Mouse (Mus musculus): ENCODE results near the gene Hoxc9.
A peak's percentile ranks its signal among the peaks of the same experiment; 100 is the strongest.

The Hoxc9 gene

DNA sequence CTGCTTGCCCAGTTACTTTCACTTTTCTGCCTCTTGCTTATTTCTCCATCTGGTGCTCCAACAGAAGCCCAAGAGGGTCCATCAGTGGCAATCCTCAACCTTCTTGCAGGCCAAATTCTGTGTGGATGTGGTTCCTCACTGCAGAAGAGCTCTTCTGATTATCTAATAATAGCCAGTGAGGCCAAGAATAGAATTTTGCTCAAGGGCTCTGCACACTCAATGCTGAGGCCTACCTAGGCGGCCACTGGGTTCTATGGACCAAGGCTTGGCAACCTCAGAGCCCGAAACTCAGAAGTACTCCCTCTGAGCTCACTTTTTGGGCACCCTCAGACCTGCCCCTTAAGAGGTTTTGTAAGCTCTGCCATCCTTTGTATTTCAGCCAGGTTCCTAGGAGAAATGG, 25.1 kb downstream of the Hoxc9 start:
- no peak for DNase-seq

DNA sequence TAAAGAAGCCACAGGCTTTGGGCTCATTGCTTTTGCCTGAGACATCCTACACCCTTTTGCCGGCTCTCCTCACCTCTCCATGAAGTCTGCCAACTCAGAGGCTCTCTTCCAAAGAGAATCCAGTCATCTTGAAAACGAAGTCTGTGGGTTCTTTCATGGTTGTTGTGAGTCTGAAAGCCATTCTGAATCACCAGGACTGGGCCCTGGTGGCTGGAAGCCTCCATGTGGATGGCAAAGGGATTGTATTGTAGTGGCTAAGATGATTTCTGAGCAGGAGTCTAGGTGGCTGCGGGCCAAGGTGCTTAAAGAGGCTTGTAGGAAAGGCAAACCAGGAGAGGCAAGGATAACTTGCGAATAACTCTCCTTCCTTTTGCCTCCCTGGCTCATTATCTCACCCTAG, 25.9 kb downstream of the Hoxc9 start:
- DNase-seq = no peak

DNA sequence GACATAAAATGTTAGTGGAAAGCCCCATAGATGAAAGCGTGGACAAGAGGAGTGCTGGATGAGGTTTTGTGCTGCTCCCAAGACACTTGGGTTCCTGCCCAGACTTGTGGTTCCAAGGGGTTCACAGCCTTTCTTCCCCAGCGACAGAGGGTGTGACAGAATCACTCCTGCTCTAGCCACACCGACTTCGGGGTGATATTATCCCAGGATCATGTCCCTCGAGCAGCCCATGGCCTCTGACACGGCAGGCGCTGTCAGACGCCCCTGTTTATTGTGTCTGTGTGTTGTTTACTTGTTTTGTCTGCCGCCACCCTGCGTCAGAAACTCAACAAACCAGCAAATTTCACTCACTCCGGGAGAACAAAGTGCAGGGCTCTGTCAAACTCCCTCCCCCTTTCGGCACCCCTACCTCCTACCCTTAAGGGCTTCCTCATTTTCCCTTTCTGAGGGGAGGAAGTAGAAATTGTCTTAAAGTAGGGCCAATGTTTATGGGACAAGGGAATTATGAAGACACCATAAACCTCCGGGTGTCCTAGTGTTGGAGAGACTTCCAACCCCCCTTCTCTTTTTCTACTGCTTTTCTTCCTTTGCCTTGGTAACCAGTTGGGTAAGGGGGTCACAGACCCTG, 26.7 kb downstream of the Hoxc9 start:
- no peak for DNase-seq

DNA sequence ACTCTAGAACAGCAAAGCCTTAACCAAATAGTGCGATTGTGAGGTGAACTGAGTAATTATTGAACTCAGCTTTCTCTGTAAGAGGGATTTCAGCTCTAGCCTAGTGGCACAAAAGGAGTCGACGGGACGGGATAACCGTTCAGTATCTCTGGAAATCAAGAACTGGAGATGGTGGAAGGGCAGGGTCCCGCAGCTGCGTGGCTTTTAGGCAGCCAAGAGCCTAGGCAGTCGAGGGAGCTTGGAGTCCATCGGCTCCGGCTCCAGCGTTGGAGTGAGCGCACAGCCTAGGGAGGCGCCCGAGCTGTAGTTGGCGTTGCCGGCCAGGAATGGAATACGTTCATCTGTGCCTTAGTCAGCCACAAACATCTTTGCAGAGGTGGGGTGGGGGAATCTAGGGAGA, 29.1 kb downstream of the Hoxc9 start:
- no peak for DNase-seq

DNA sequence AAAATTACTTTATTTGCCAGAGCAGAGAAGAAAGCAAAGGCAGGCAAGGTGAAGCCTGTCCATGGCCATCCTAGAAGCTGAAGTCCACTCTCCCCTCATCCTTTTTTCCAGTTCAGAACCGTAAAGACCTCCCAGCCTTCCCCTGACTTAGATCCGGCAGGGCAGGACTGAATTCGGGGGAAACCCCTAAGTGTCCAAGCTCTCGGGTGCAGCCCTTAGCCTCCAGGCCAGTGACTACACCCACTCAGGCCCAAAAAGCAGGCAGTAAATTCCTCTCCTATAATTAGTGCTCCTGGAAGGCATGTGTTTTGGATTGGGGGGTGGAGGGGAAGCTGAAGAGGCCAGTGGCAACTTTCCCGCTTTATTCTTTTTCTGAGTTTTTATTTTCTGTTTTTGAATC, 29.6 kb downstream of the Hoxc9 start:
- DNase-seq = no peak

DNA sequence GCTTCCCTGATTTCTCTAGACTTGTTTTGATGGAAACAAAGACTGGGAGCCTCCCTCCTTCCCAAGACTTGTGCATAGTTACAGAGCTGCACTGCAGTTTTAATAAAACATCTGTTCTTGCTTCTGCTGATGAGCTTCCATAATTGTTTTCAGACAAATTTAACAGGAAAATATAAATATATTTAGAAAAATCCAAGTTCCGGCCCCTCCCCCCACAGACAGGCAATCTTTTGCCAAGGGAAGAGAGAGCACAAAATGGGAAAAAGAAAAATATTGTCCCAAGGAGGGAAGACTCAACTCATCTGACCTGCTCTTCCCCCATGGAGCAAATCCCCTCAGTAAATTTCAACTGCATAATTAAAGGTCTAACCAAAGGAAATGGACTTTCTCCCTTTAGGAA, 30.1 kb downstream of the Hoxc9 start:
- no peak for DNase-seq

DNA sequence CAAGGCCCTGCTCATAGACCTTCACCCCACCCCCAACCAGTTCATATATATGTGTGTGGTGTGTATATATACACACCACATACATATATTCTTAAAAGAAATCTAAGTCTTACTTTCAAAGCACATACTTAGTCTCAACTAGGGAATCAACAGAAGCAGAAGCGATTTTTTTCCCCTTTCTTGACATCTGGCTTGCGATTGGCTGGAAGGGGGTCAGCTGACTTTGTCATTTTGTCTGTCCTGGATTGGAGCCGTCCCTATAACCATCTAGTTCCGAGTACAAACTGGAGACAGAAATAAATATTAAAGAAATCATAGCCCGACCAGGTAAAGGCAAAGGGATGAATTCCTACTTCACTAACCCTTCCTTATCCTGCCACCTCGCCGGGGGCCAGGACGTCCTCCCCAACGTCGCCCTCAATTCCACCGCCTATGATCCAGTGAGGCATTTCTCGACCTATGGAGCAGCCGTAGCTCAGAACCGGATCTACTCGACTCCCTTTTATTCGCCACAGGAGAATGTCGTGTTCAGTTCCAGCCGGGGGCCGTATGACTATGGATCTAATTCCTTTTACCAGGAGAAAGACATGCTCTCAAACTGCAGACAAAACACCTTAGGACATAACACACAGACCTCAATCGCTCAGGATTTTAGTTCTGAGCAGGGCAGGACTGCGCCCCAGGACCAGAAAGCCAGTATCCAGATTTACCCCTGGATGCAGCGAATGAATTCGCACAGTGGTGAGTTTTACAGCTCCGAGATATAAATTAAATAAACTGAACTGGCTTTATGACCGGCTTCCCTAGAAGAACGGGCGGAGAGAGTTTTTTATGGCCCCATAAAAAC, 33.2 kb downstream of the Hoxc9 start:
- DNase-seq = no peak

DNA sequence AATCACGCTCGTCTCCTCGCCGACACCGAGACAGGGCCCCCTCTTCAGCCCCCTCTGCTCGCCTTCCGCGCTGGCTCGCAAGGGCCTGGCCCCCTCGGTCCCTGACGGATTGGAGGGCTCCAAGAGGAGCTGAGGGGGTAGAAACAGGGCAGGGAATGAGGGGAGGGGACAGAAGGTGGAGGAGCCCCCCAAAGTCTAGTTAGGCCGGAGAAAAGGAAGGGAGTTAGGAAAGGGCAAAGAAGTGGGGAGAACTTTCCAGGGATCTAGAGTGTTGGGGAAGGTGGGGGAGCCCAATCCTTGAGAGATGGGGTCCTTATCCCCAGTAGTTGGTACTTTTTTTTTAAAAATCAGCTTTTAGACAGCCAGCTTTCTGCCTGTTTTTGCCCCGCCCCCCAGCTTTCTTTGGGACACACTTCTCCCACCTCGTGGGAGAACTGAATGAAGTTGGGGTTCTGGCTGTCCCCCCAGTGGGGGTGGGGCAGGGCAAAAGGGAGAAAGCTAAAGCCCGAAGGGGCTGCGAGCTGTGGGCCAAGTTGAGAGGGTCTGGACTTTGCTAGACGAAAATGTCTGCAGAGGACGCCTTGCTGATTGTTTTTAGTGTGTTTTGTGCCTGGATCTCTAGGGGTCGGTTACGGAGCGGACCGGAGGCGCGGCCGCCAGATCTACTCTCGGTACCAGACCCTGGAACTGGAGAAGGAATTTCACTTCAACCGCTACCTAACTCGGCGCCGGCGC, 34.0 kb downstream of the Hoxc9 start:
- no peak for DNase-seq

DNA sequence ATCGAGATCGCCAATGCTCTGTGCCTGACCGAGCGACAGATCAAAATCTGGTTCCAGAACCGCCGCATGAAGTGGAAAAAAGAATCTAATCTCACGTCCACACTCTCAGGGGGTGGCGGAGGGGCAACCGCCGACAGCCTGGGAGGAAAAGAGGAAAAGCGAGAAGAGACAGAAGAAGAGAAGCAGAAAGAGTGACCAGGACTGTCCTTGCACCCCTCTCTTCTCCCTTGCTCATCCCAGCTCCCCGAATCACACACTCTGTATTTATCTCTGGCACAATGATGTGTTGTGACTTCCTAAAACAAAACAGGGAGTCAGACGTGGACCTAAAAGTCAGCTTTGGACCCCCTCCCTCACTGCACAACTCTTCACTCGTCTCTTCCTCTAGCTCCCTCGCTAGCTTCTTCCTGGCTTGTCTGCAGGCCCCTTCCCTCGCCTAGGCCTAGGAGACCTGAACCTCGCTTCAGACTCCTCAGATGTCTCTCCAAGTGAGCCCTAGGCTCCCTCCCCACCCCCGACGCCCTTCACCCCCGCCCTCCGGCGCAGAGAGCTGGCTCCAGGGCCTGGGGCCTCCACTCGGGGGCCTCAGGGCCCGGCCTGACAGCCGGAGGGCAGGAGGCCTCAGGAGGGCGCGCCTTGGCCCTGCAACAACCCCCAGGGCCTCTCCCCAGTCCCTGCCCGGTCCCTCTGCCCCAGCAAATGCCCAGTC, 34.8 kb downstream of the Hoxc9 start:
- DNase-seq = no peak

DNA sequence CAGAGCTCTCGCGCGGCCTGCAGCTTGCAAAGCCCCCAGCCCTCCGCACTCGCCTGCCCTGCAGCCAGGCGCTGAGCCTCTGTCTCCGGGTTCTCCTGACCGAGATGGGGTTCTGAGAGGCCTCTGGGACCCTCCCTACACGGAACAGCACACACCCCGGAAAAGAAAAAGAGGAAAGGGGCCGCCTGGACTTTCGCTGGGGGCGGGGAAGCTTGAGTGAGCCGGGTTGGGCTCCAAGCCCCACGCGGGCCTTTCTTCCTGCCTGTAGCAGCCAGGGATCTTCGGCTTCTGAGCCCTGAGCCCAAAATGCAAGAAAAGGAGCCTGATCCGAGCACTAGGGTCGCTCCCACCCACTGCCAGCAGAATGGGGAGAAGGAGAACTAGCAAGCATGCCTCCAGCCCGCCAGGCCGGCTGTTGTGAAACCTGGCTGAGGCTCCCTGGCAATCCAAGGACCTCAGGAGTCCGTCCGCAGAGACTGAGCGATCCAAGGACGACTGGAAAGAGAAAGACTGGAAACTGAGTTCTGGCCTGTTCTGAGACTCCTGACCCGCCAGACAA, 35.8 kb downstream of the Hoxc9 start:
- no peak for DNase-seq

DNA sequence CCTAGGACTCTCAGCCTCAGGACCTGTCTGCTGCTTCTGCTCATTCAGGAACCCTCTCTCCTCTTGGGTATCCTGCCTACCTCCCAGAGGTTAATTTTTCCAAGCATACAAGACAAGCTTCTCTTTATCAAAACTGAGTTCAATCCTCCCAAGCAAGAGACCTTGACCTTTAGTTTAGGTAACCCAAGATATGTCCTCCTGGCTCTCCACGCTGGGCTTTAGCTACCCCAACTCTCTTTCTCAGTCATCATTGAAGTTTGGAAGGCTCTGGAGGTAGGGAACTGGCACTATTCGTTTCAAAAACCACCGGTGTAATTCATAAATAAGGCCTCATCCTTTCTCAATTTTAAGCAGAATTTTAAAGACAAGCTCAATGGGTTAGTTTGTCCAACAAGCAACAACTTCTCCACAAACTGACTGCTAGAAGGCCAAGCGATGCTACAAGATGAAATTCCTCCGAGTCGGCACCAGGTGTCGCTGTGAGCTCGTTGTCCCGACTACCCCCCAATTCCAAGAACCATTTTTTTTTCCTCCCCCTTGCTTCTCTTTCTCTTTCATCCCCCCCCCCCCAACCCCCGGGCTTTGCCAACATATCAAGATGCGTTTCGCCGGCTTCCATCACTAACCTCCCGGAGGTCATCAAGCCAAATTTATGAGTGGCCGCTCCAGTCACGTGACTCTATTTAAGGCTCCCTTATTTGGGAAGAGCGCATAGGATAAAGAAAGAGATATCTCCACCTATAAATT, 37.2 kb downstream of the Hoxc9 start:
- DNase-seq = peak; percentile 63 to 66

DNA sequence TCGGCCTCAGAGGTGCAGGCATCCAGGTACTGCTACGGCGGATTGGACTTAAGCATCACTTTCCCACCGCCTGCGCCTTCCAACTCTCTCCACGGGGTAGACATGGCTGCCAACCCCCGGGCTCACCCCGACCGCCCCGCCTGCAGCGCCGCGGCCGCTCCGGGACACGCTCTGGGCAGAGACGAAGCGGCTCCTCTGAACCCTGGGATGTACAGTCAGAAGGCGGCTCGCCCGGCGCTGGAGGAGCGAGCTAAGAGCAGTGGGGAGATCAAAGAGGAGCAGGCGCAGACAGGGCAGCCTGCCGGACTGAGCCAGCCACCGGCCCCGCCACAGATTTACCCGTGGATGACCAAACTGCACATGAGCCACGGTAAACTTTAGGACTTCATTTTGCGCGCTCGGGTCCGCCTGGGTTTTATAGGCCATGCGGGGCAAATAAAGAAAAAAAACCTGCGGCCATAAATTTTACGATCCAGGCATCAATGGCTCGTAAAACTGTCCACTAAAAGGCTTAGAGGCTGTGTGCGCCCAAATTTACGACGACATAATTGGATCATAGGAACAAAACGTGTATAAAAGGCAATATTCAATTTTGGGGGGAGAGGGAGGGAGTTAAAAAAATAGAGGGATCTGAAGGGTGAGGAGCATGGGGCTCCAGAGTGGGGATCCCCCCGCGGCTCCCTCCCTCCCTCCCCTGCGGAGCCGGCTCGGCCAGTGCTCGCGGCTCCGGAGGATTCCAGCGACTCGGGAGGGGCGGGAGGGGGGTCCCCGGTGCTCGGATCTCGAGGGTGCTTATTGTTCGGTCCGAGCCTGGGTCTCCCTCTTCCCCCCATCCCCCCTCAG, 38.1 kb downstream of the Hoxc9 start:
- DNase-seq = peak in 1 of 2 experiments; percentile 33

DNA sequence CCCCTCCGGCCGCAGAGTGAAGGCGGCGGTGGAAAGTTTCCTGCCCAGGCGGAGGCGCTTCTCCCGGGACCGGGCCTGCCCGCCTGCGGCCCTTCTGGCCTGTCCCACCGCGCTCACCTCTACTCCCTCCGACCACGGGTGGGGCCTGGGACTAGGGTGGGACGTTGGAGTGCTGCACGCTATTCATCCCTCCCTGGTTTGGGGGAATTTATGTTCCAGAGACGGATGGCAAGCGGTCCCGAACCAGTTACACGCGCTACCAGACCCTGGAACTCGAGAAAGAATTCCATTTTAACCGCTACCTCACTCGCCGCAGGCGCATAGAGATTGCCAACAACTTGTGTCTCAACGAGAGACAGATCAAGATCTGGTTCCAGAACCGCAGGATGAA, 38.8 kb downstream of the Hoxc9 start:
- no peak for DNase-seq

DNA sequence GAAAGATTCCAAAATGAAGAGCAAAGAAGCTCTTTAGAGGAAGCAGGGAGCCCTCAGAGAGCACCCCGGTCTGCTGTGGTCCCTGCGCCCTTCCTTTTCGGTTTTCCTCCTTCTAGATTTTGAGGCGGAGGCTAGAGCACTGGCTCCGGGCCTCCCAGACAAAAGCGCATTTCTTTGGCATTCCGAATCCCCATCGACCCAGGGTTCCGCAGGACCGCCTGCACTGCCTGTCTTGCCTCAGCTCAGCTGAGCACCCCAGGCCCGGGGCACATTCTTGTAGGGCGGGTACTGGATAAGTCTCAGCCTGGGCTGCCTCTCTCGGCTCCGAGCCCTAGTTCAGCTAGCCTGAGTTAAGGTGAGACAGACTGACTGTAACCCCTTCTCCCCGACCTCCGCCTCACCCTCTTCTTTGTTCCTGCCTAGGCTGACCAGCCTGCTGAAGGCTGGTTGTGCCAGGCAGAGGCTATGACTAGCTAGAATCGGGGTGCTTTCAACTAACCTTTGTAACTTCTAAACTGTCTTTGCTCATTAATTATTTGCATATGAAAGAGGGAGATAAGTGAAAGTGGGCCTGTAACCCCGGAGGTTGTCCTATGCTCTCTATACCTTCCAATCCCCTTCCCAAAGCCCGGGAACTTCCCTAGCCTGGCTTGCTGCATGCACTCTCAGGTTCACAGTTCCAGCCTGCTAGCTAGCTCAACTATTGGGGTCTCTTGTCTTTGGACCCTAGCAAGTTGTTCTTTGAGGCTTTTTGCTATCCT, 39.3 kb downstream of the Hoxc9 start:
- no peak for DNase-seq

DNA sequence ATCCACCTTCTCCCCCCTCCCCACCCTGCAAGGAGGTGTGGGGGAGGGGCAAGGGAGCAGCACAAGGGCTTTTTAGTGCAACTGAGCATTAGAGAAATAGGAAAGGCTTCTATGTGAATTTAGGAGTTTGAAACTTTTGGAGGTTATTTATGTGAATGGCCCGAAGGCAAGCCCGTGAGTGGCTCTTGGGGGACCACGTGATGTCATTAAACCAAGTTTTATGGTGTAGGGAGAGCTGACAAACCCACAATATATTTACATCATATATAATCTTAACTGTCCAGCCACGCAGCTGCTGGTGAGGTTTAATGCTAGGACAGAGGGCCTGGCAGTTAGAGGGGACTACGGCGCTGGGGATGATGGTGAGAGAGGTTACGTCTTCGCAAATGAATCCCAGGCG, 42.4 kb downstream of the Hoxc9 start, which contains the start of gene Hoxc4:
TSS of gene Hoxc4 (plus strand) at position 299 of the 400 bp plus-strand sequence.
- DNase-seq = no peak

DNA sequence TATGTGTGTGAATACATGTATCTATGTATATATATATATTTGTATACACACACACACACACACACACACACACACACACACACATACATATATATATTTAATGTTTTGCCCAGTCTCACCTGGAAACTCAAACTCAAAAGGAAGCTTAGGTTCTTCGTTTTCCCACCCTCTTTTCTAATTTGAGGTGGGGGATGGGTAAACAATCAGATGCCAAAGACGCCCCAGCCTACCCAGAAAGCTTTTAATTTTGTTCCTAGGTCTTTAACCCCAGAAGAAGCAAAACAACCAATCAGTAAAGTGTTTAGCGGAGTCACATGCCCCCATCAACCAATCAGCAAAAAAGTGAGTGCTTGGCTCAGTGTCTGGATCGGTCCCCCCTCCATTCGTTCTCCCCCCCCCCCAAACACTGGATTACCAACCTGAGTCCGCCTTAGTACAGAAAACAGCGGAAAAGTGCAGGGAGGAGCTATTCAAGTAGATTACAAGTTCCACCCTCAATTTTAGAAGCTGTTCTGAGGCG, 44.7 kb downstream of the Hoxc9 start:
- no peak for DNase-seq

DNA sequence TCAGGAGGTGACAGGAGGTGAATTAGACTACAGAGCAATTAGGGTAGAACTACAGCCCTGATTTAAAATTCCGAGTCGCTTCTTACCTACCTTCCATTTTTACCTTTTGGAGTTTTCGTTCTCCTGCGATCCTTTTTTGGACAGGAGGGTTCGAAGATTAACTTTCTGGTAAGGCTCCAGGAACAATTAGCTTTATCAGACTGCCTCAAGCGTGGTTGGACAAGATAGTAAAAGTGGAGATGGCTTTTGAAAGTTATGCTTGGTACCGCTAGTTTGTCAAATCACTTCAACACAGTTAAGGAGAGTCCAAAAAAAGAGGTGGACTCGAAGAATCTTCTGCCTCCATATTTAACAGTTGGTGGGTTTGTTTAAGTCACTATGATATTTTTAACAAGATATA, 45.3 kb downstream of the Hoxc9 start:
- no peak for DNase-seq

DNA sequence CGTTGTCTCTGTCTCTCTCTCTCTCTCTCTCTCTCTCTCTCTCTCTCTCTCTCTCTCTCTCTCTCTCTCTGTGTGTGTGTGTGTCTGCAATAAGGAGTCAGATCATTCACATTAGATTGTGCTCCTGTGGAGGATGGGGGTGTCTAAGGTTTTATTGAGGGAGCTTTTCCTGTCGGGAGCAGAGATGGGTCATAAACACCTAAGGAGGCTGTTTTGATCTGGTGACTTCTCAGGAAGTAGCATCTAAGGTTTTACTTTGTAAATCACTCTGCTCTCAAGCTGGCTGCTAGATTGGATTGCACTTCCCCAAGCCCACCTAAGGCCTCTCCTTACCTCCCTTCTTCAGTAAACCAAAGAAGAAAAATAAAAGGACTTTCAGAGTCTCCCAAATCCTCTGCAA, 47.9 kb downstream of the Hoxc9 start:
- DNase-seq = no peak

DNA sequence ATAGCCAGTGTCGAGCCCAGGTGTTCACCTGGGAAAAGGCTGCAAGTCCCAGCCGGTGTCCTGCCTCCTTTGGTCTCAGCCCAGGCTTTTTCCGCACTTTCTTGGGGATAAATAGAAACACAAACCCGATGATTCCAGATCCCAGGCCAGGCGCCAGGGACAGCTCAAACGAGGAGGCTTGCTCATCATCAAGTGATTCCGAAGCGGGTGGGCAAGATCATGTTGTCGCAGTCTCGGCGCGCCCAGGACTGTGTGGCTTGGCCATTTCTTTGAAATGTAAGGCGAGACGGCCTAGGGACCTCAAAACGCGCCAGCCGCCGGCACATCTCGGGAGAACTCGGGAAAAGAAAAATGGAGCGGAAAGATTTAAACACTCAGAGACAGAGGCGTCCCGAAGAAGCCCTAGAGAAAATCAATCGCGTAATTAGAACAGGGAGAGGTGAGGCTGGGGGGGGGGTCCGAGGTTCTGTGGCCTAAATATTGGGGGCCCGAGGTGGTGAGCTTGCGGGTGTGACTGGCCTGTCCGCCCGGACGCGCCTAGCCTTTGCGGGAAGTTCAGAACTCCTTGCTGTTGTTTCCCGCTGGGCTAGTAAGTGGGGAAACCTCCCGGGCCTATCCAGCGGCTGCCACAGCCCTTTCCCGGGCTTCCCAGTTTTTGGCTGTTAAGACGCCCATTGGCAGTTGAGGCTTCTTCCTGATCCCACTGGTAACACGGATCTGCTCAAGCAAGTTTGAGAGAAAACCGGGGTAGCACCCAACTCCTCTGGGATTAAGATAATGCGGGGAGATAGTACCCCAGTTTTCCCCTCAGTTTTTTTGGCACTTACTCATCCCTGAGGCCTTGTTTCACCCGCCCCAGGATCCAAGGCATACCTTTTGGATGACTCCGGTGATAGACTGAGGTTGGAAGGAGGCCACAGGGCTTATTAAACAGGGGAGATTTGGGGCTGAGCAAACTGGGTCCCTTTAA, 51.3 kb downstream of the Hoxc9 start:
- DNase-seq = no peak

Data from cerebellum, postnatal 10 days (tissue).